Mouse (Mus musculus): ENCODE measurements at regions not wholly inside any gene's neighbourhood (a gene's known extent, or its start where the extent isn't known, plus 50 kb on each side); places are given as distances from the start of the nearest gene placed in this dataset.
"Not testable (repeated sequence)": the region's sequence is repeated elsewhere in the genome, so short reads cannot be mapped to it uniquely, and the experiment has no call there.

GRCm38 (mm10) chrX:50504047-50504446 lies 75.7 kb upstream of the Olfr1324 start:
- DNase-seq (ENCODE audit: low read depth, low spot score), result no peak

- no peak for DNase-seq (ENCODE audit: low read depth, low spot score)
These were observed 72.9 kb upstream of the Olfr1324 start for GRCm38 (mm10) chrX:50501181-50501580.

- DNase-seq (ENCODE audit: low read depth, low spot score), result not testable (repeated sequence)
These were observed 62.2 kb upstream of the Olfr1324 start for GRCm38 (mm10) chrX:50490477-50490967.

Data from CD4-positive helper T cell, adult 2 months (primary cell).